ENCODE assay signal across 9 mouse cellular contexts in the genomic region with DNA sequence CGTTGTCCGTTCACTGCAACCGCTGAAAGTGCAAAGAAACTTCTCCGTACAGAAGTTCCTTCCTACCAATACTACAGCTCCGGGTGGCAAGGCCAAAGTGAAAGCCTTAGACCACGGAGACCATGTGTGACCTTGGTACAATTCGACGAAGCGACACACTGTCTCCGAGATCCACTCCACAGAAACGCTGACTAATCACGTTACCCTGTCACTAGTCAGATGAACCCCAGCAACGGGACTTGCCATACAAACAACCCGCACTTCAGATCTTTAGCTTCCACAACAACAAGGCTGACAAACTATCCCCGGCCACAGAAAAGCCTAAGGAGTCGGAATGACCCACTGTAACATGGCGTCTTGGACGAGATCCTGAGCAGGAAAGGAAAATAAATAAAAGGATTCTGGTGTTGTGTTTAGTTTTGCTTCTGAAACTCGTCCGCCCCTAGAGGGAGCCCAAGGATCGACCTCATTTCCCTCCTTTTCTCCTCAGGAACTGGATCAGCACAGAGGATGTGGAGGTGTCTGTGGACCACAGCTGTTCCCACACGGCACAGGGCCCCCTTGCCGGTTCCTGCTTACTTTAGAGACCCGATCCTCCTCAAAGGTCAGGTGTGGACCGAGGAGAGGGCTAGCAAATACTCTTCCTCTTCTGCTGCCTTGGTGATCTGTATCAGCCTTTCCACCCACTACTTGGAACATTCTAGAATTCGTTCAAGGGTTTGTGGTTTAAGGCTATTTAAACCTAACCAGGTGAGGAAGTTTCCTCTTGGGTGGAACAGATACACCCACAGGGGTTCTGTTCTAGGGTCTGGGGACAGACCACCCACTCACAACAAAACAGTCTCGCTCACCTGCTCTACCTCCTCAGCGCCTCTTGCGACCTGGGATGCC. TPM values are rescaled to one million over a fixed set of nuclear protein-coding genes. Genes with fewer than 3 reads are reported as not detected.
A peak's percentile ranks its signal among the peaks of the same experiment; 100 is the strongest.
DNase-seq lines count a peak whose midpoint lies in the region; ATAC-seq and TF ChIP-seq lines count a peak whose summit lies in the region.
"Had no signal": no experiment of that assay in that cellular context is flagged by ENCODE, and none has a peak within 500 bp of the region (broad histone marks: within the 10 kb centered on the region; RNA-seq: fewer than 3 reads in every experiment).

No protein-coding gene starts in this region.

- H3K9me3 ChIP-seq in lung, embryonic 16.5 days (ENCODE audit: control insufficient read depth, low read length) = no peaks in the 10 kb centered on the region
- H3K9me3 ChIP-seq: neural tube, embryonic 13.5 days had no signal

- intact Hi-C loops in heart, postnatal 25 days (cut with DNase I) = loop anchor here (1.0 to 5.0 kb wide), 3 partner anchors 37 to 117 kb away; no protein-coding TSS in a partner anchor

- peaks cover 9% of the 10 kb centered on the region for H3K36me3 ChIP-seq in lung, embryonic 16.5 days (ENCODE audit: control insufficient read depth, insufficient read depth, low read length)

- H3K4me3 ChIP-seq in layer of hippocampus, adult 2 months = peak overlapping the region; percentile 24; the same call in 1 of the 2 replicates
- peak overlapping the region; percentile 33 for H3K4me3 ChIP-seq in lung, embryonic 16.5 days (ENCODE audit: low read length)
- H3K4me3 ChIP-seq: neural tube, embryonic 13.5 days had no signal

- H3K9ac ChIP-seq in lung, embryonic 16.5 days (ENCODE audit: low read length) = peak overlapping the region; percentile 49; the same call in 1 of the 2 replicates
- H3K9ac ChIP-seq: neural tube, embryonic 13.5 days had no signal

- DNase-seq in WW6 (ENCODE audit: low read depth, low spot score) = peak; percentile 34
- peak; percentile 63 to 71 for DNase-seq in cerebellum, adult 18-20 months
- peak; percentile 43 for DNase-seq in forelimb bud, embryonic 11.5 days (ENCODE audit: low read depth, low spot score)
- DNase-seq in heart, postnatal 25 days (ENCODE audit: low spot score) = peak; percentile 21
- peak; percentile 72 to 74 for DNase-seq in layer of hippocampus, adult 2 months (ENCODE audit: low spot score in 2 of 2)
- peak; percentile 61 for DNase-seq in retina, embryonic 14.5 days (ENCODE audit: low spot score)
- DNase-seq in urinary bladder, postnatal 36 days (ENCODE audit: low spot score in 2 of 2) = peak; percentile 53 to 70

- no peaks in the 10 kb centered on the region for H3K27me3 ChIP-seq in lung, embryonic 16.5 days (ENCODE audit: control insufficient read depth, insufficient read depth, low read depth, low read length)
- H3K27me3 ChIP-seq: neural tube, embryonic 13.5 days had no signal

- H3K27ac ChIP-seq in layer of hippocampus, adult 2 months = peak overlapping the region; percentile 52; the same call in 1 of the 2 replicates
- peak overlapping the region; percentile 76 for H3K27ac ChIP-seq in lung, embryonic 16.5 days (ENCODE audit: low read length)
- H3K27ac ChIP-seq: neural tube, embryonic 13.5 days had no signal

- peaks cover 16% of the 10 kb centered on the region for H3K4me1 ChIP-seq in lung, embryonic 16.5 days (replicated peaks; ENCODE audit: control insufficient read depth, insufficient read depth, low read length)
- H3K4me1 ChIP-seq: neural tube, embryonic 13.5 days had no signal

- peak overlapping the region; percentile 53 for H3K4me2 ChIP-seq in lung, embryonic 16.5 days (ENCODE audit: low read depth, low read length)
- H3K4me2 ChIP-seq: neural tube, embryonic 13.5 days had no signal

- peak; percentile 75 for ATAC-seq in lung, embryonic 16.5 days (ENCODE audit: low read depth)

- TF ChIP-seq CTCF in layer of hippocampus, adult 2 months (conservative IDR thresholded peaks at IDR 0.05) = peak; percentile 85

- WGBS in lung, embryonic 16.5 days = 33% methylated on average over 29 of the region's 29 CpGs

RNA-seq across cellular contexts. Expression of a gene that starts 14.7 kb away (rescaled TPM):
- total RNA-seq in heart, postnatal 25 days (2021) = 1 to 10 TPM; 2.2 to 2.3 TPM
- total RNA-seq in layer of hippocampus, adult 2 months (2021) = 100 to 1,000 TPM; 119 to 128 TPM
- polyA plus RNA-seq in lung, embryonic 16.5 days (2015; fragmentation: Nextera tagmentation; extraction: Ambion mirVana) = 13.1 and 13.4 TPM in 2 replicates

RNA-seq across cellular contexts. Expression of a gene that starts 27.2 kb away (rescaled TPM):
- total RNA-seq in heart, postnatal 25 days (2021) = 10 to 100 TPM; 28.8 to 33.1 TPM
- total RNA-seq in layer of hippocampus, adult 2 months (2021) = 10 to 100 TPM; 34.7 to 37.3 TPM
- 60.9 and 62.0 TPM in 2 replicates for polyA plus RNA-seq in lung, embryonic 16.5 days (2015; fragmentation: Nextera tagmentation; extraction: Ambion mirVana)

Comparison
In these comparisons a context has a peak if more than half of its experiments do, and no peak if none do; other contexts are left out.
1. Peak in every context shown above with its lines: DNase-seq, ATAC-seq, H3K4me3 ChIP-seq and H3K27ac ChIP-seq.
2. DNase-seq: peak in every context shown above with its lines; median percentile 73 in layer of hippocampus, adult 2 months; 67 in cerebellum, adult 18-20 months; 62 in urinary bladder, postnatal 36 days; 61 in retina, embryonic 14.5 days; 43 in forelimb bud, embryonic 11.5 days; 34 in WW6; 21 in heart, postnatal 25 days.
3. RNA of a gene that starts 14.7 kb away (total RNA-seq): 119 to 128 TPM in layer of hippocampus, adult 2 months; 2.2 to 2.3 TPM in heart, postnatal 25 days; every median in the first group is over 10 times any median in the second.